Mouse (Mus musculus) ES-E14 (cell line): Measurements from ENCODE around the gene Crebbp. TPM values are rescaled to one million over a fixed set of nuclear protein-coding genes. Genes with fewer than 3 reads are reported as not detected.
A peak's percentile ranks its signal among the peaks of the same experiment; 100 is the strongest.

ENCODE experiments used
- DNase-seq: peaks from one replicate; pipeline ENCODE4 v3.0.0-alpha.2; 2013; ENCODE audit warnings: low read depth, low spot score
- H3K27ac ChIP-seq: 2 replicates; pipeline ENCODE4 v1.5.1; 2012; ENCODE audit warnings: low read depth, mild to moderate bottlenecking, low read length, moderate library complexity, mixed read lengths; ENCODE audit not compliant: poor library complexity, insufficient read depth, severe bottlenecking
- H3K36me3 ChIP-seq: 2 replicates; pipeline ENCODE4 v1.6.1; 2012; ENCODE audit warnings: mild to moderate bottlenecking, low read length, moderate library complexity, mixed read lengths; ENCODE audit not compliant: control insufficient read depth, poor library complexity, insufficient read depth, severe bottlenecking
- H3K4me1 ChIP-seq, 2 experiments: fragments of 150-350 bp in 1 of 2; sonication (generic) in 1 of 2; 2 replicates each; pipeline ENCODE4 v1.6.1; 2012; ENCODE audit warnings: low read length in 2 of 2, mild to moderate bottlenecking in 1 of 2, mixed read lengths in 1 of 2; ENCODE audit not compliant: control insufficient read depth in 2 of 2, insufficient read depth in 2 of 2, poor library complexity in 1 of 2
- H3K4me3 ChIP-seq, 2 experiments: fragments of 150-350 bp in 1 of 2; sonication (generic) in 1 of 2; 2 replicates each; pipeline ENCODE4 v1.5.1; 2012; ENCODE audit warnings: low read length in 2 of 2, low read depth in 1 of 2, mild to moderate bottlenecking in 1 of 2, mixed read lengths in 1 of 2; ENCODE audit not compliant: insufficient read depth in 1 of 2, poor library complexity in 1 of 2, severe bottlenecking in 1 of 2
- H3K9ac ChIP-seq: 2 replicates; pipeline ENCODE4 v1.6.1; 2012; ENCODE audit warnings: low read depth, mild to moderate bottlenecking, low read length, mixed read lengths; ENCODE audit not compliant: poor library complexity, insufficient read depth, severe bottlenecking
- H3K9me3 ChIP-seq: fragments of 150-350 bp; sonication (generic); 2 replicates; pipeline ENCODE4 v1.6.1; 2012; ENCODE audit warnings: low read depth, mild to moderate bottlenecking, low read length; ENCODE audit not compliant: control insufficient read depth, insufficient read depth
- CHD2 ChIP-seq: IDR thresholded peaks from 2 replicates; pipeline ENCODE4 v1.6.1; 2014; ENCODE audit warnings: mild to moderate bottlenecking, low read depth, low read length, inconsistent platforms
- HCFC1 ChIP-seq: IDR thresholded peaks from 2 replicates; pipeline ENCODE4 v1.6.1; 2012; ENCODE audit warnings: low read length, inconsistent platforms, borderline replicate concordance; ENCODE audit not compliant: insufficient read depth
- MAFK ChIP-seq: IDR thresholded peaks from 2 replicates; pipeline ENCODE4 v1.6.1; 2014; ENCODE audit warnings: mild to moderate bottlenecking, low read depth, low read length, inconsistent platforms; ENCODE audit not compliant: insufficient read depth
- ZC3H11A ChIP-seq: IDR thresholded peaks from 2 replicates; pipeline ENCODE4 v1.6.1; 2012; ENCODE audit warnings: low read depth, mild to moderate bottlenecking, inconsistent platforms, low read length, borderline replicate concordance
- ZNF384 ChIP-seq: IDR thresholded peaks from 2 replicates; pipeline ENCODE4 v1.6.1; 2012; ENCODE audit warnings: low read depth, low read length, inconsistent platforms
- in situ Hi-C, 2 experiments: fragments of 600-800 bp; cut with MboI; formaldehyde crosslinking; loops; one replicate each; pipeline ENCODE4 v1.15.1; 2025; ENCODE audit warnings: low sequenced_read_pairs in 2 of 2, inconsistent platforms in 1 of 2; ENCODE audit not compliant: unreplicated experiment in 2 of 2
- total RNA-seq: library from RNA; depleted of rRNA; stranded (reverse); fragments of 300-350 nt; gene quantifications from 2 replicates; pipeline ENCODE4 v1.2.3, GENCODE M21; 2012

Crebbp gene
- total RNA-seq, 1 experiment = 26.8 TPM

GRCm38 (mm10) chr16:4236131-4236530 is 22.3 kb upstream of the Crebbp start:
- Histone ChIP-seq H3K9ac (no peak overlapping the region), H3K4me1 (no peaks in the 10 kb centered on the region), H3K36me3 (no peaks in the 10 kb centered on the region), H3K27ac (no peak overlapping the region), H3K9me3 (no peaks in the 10 kb centered on the region), H3K4me3 (no peak overlapping the region)
- in situ Hi-C loops = no loop called here
- no peak for TF ChIP-seq CHD2
- TF ChIP-seq ZNF384 = no peak
- TF ChIP-seq MAFK = no peak
- TF ChIP-seq HCFC1 = no peak
- TF ChIP-seq ZC3H11A = no peak
- DNase-seq = no peak

- no peak for DNase-seq
- Histone ChIP-seq H3K27ac (no peak overlapping the region), H3K36me3 (no peaks in the 10 kb centered on the region), H3K9ac (no peak overlapping the region), H3K4me1 (no peaks in the 10 kb centered on the region), H3K9me3 (no peaks in the 10 kb centered on the region), H3K4me3 (no peak overlapping the region)
- TF ChIP-seq HCFC1 = no peak
- TF ChIP-seq ZC3H11A = no peak
- TF ChIP-seq MAFK = no peak
- TF ChIP-seq ZNF384 = no peak
- no peak for TF ChIP-seq CHD2
- in situ Hi-C loops = no loop called here
These were observed 21.8 kb upstream of the Crebbp start for GRCm38 (mm10) chr16:4235587-4235986.

GRCm38 (mm10) chr16:4225841-4226240 is 12.0 kb upstream of the Crebbp start:
- H3K4me3 ChIP-seq = no peak overlapping the region
- no peak overlapping the region for H3K27ac ChIP-seq
- TF ChIP-seq ZC3H11A = no peak
- no peak for TF ChIP-seq CHD2
- no peak for TF ChIP-seq ZNF384
- no peak for TF ChIP-seq MAFK
- no peak for TF ChIP-seq HCFC1
- no peaks in the 10 kb centered on the region for H3K36me3 ChIP-seq
- in situ Hi-C loops = no loop called here
- no peaks in the 10 kb centered on the region for H3K4me1 ChIP-seq
- H3K9ac ChIP-seq = no peak overlapping the region
- no peaks in the 10 kb centered on the region for H3K9me3 ChIP-seq
- DNase-seq = no peak

- Histone ChIP-seq H3K9me3 (no peaks in the 10 kb centered on the region), H3K36me3 (no peaks in the 10 kb centered on the region), H3K4me3 (peak overlapping the region; percentile 95 to 98), H3K27ac (no peak overlapping the region), H3K4me1 (peaks cover 3 to 7% of the 10 kb centered on the region in 2 experiments; a peak in 2 of 4 replicates), H3K9ac (peak overlapping the region; percentile 88; the same call in 1 of the 2 replicates)
- DNase-seq = no peak
- TF ChIP-seq HCFC1 (no peak), ZC3H11A (no peak), ZNF384 (no peak), CHD2 (no peak), MAFK (no peak)
- in situ Hi-C loops = no loop called here
These were observed 939 bp upstream of the Crebbp start for GRCm38 (mm10) chr16:4214631-4215240.
